Mouse (Mus musculus) hindbrain, embryonic 14.5 days (tissue): ENCODE results near the gene Coa3. TPM values are rescaled to one million over a fixed set of nuclear protein-coding genes. Genes with fewer than 3 reads are reported as not detected.

Experiments
- ATAC-seq: fragments of 200-750 bp; cut with Nextera tagmentation; 2 replicates; pipeline ENCODE4 v1.8.0; 2017; ENCODE audit warnings: moderate number of reproducible peaks, mild to moderate bottlenecking, moderate TSS enrichment, moderate library complexity; ENCODE audit not compliant: low FRiP score
- DNase-seq: peaks from one replicate; pipeline ENCODE4 v3.0.0-alpha.2; 2015; ENCODE audit warnings: low spot score
- H3K27ac ChIP-seq: fragments of 300-500 bp; sonication (generic); 2 replicates; pipeline ENCODE4 v1.5.1; 2014; ENCODE audit warnings: mild to moderate bottlenecking, moderate library complexity
- H3K27me3 ChIP-seq: fragments of 300-500 bp; sonication (generic); 2 replicates; pipeline ENCODE4 v1.6.1; 2014; ENCODE audit warnings: mild to moderate bottlenecking, low read length, mixed read lengths; ENCODE audit not compliant: control insufficient read depth, insufficient read depth
- H3K36me3 ChIP-seq: fragments of 300-500 bp; sonication (generic); replicated peaks from 2 replicates; pipeline ENCODE4 v1.6.1; 2014; ENCODE audit not compliant: control insufficient read depth, insufficient read depth
- H3K4me1 ChIP-seq: fragments of 300-500 bp; sonication (generic); replicated peaks from 2 replicates; pipeline ENCODE4 v1.6.1; 2014; ENCODE audit warnings: antibody characterized with exemption, low read length, mixed read lengths; ENCODE audit not compliant: control insufficient read depth, insufficient read depth
- H3K4me2 ChIP-seq: fragments of 300-500 bp; sonication (generic); replicated peaks from 2 replicates; pipeline ENCODE4 v1.6.1; 2014; ENCODE audit warnings: mild to moderate bottlenecking, moderate library complexity
- H3K4me3 ChIP-seq: fragments of 300-500 bp; sonication (generic); replicated peaks from 2 replicates; pipeline ENCODE4 v1.5.1; 2014; ENCODE audit warnings: mild to moderate bottlenecking, low read length
- H3K9ac ChIP-seq: fragments of 300-500 bp; sonication (generic); 2 replicates; pipeline ENCODE4 v1.6.1; 2014
- H3K9me3 ChIP-seq: fragments of 300-500 bp; sonication (generic); 2 replicates; pipeline ENCODE4 v1.6.1; 2016; ENCODE audit warnings: low read length; ENCODE audit not compliant: control insufficient read depth
- WGBS: fragments of 180-500 bp; shearing (Covaris S2); extraction: QIAGEN DNeasy Blood & Tissue Kit; methylation state at CpG from one replicate; pipeline ENCODE4 v1.1.7; 2014; 5-methylcytosine and 5-hydroxymethylcytosine counted together
- polyA plus RNA-seq: library from polyadenylated mRNA; unstranded; fragments of >200 nt; fragmentation: Nextera tagmentation; extraction: Ambion mirVana; gene quantifications from 2 replicates; pipeline ENCODE4 v1.2.1, GENCODE M21; 2014

The Coa3 gene
- polyA plus RNA-seq, 1 experiment from 2014 or later, result 256 TPM

DNA sequence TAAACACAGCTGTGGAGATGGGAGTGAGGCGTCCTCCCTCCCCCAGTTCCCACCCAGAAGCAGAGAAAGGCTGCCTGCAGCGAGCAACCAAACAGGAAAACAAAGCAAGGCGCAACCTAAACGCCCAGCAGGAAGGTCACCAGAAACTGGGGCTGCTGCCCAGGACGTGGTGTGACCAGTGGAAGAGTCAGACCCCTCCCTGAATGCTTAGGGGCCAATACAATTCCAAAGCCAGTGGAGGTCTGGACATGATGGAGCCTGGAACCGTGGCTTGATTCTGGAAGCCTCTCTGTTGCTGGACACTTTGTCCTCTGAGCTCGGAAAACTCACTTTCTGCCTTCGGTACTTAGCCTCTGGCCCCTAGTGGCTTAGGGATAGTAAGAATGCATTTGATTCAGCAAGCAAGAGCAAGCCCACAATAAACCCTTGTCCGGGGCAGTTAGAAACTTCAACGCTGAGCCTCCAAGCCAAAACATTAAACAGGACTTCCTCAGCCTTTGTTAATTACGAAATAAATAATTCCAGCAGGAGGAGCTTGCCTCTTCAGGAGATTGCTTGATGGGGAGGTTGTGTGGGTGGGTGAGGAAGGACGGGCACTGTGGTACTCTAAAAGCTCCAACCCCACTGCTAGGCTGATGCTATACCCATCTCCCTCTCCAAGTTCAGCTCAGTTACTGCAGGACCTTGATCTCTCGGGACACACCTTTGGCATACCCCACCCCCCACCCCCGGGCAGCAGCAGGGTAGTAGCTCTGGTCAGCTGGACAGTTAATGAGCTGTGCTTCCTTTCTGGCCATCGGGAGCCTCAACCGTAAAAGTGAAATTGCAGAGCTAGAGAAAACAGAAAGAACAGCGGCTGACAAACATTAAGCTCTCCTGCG is 47.7 kb downstream of the Coa3 start:
- 17% methylated on average over 18 of the region's 18 CpGs for WGBS
- H3K27ac ChIP-seq, result peak overlapping the region; percentile 72
- ATAC-seq (no peak; the same call in 1 of the 2 replicates), DNase-seq (no peak)
- H3K4me3 ChIP-seq, result 0 out of 2 replicates have a peak overlapping the region, but pooled peaks have one; percentile 1
- no peaks in the 10 kb centered on the region for H3K9me3 ChIP-seq
- H3K27me3 ChIP-seq, result no peaks in the 10 kb centered on the region
- no peaks in the 10 kb centered on the region for H3K36me3 ChIP-seq
- peak overlapping the region; percentile 23 for H3K4me2 ChIP-seq
- no peak overlapping the region for H3K9ac ChIP-seq
- H3K4me1 ChIP-seq, result no peaks in the 10 kb centered on the region

DNA sequence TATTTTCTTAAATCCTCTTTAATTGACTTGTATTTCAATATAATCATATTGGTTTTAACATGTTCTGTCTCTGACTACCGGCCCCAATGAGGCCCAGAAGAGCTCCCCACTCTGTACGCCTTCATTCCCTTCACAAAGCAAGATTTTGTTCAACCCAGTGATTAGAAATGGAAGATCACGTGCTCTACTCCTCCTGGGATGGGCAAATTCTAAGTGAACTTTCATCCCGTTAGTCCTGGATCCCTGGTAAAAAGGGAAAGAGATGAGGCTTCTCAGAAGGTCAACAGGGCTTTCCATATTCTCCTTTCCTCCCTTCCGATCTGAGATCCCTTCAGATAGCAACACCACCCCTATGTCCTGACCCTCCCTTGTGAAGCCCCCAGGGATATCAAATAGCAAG is 48.4 kb downstream of the Coa3 start:
- Histone ChIP-seq H3K4me1 (0 out of 2 replicates have a peak, but pooled peaks cover 3% of the 10 kb centered on the region), H3K9me3 (no peaks in the 10 kb centered on the region), H3K36me3 (no peaks in the 10 kb centered on the region), H3K27ac (peak overlapping the region; percentile 72), H3K27me3 (no peaks in the 10 kb centered on the region), H3K9ac (no peak overlapping the region), H3K4me2 (0 out of 2 replicates have a peak overlapping the region, but pooled peaks have one; percentile 10), H3K4me3 (no peak overlapping the region)
- no peak for DNase-seq
- WGBS, result 13% methylated on average over 5 of the region's 5 CpGs
- no peak for ATAC-seq

DNA sequence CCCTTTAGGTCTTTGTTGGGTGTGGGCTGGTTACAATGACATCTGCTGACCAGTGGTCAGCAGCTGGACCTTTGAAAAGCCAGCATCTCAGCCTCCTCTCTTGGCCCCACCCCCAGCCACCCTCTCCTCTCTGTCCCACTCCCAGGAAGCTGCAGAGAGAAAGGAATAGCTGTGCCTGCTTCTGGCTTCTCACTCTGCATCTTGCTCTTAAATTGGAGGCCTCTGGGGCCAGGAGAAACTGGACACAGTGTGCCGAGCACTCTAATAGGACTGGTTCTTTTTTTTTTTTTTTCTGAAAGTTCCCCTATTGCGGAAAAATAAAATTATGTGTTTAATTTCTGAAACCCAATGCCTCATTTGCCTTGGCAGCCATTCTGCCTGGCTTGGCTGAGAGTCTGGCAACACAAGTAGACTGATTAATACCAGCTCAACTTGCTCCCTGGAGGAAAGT is 48.8 kb downstream of the Coa3 start:
- H3K4me2 ChIP-seq, result no peak overlapping the region
- H3K27ac ChIP-seq, result peak overlapping the region; percentile 72
- no peak for ATAC-seq
- no peaks in the 10 kb centered on the region for H3K36me3 ChIP-seq
- no peak for DNase-seq
- H3K4me3 ChIP-seq, result no peak overlapping the region
- 0 out of 2 replicates have a peak, but pooled peaks cover 8% of the 10 kb centered on the region for H3K4me1 ChIP-seq
- H3K9ac ChIP-seq, result no peak overlapping the region
- H3K27me3 ChIP-seq, result no peaks in the 10 kb centered on the region
- no peaks in the 10 kb centered on the region for H3K9me3 ChIP-seq
- WGBS, result 23% methylated on average over 2 of the region's 2 CpGs

DNA sequence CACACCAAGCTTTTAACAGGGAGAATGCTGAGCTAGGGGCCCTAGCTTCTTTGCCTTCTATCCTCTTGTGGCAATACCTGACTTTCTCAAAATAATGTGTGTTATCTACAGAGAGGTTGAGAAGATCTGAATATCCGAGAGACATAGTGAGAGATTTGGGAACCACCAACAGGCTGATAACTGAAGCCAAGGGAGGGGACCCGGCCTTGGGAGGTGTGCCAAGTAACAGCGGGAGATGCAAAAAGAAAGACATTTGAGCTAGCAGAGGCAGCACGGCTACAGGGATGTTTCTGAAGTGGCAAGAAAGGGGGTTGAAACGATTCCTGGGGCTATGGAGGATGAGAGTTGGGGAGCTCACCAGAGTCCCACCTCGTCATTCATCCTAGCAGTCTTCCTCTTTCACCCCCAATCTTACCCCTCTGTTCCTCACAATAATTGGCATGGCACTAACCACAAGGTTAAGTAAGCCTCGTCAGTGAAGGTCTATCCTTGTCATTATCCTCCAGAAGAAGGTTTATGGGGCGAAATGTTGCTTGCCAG is 49.5 kb downstream of the Coa3 start:
- Histone ChIP-seq H3K27ac (0 out of 2 replicates have a peak overlapping the region, but pooled peaks have one; percentile 72), H3K36me3 (no peaks in the 10 kb centered on the region), H3K27me3 (no peaks in the 10 kb centered on the region), H3K4me3 (no peak overlapping the region), H3K4me1 (0 out of 2 replicates have a peak, but pooled peaks cover 8% of the 10 kb centered on the region), H3K9me3 (no peaks in the 10 kb centered on the region), H3K9ac (no peak overlapping the region), H3K4me2 (no peak overlapping the region)
- ATAC-seq (no peak), DNase-seq (no peak)
- 18% methylated on average over 8 of the region's 8 CpGs for WGBS

Other genes with a start within 250 kb of the Coa3 start
- gene Naglu, start 209.1 kb downstream of the Coa3 start, polyA plus RNA-seq, result 10.2 and 11.3 TPM in 2 replicates
- gene Hsd17b1, start 200.7 kb downstream of the Coa3 start, polyA plus RNA-seq, result 0.31 TPM in 1 of 2 replicates, not detected in the other
- 37.2 and 45.3 TPM in 2 replicates for gene Coasy, start 196.5 kb downstream of the Coa3 start, polyA plus RNA-seq
- gene Mlx, start 191.8 kb downstream of the Coa3 start, polyA plus RNA-seq, result 84.0 and 86.6 TPM in 2 replicates
- 16.4 and 20.7 TPM in 2 replicates for gene Psmc3ip, start 183.7 kb downstream of the Coa3 start, polyA plus RNA-seq
- gene Retreg3, start 159.2 kb downstream of the Coa3 start, polyA plus RNA-seq, result 13.0 and 14.2 TPM in 2 replicates
- gene Tubg1, start 159.2 kb downstream of the Coa3 start, polyA plus RNA-seq, result 64.0 and 64.1 TPM in 2 replicates
- 48.6 and 50.6 TPM in 2 replicates for gene Tubg2, start 123.2 kb downstream of the Coa3 start, polyA plus RNA-seq
- 6.0 and 6.5 TPM in 2 replicates for gene Cntnap1, start 108.6 kb downstream of the Coa3 start, polyA plus RNA-seq
- gene Plekhh3, start 107.8 kb downstream of the Coa3 start, polyA plus RNA-seq, result 7.7 and 9.5 TPM in 2 replicates
- 0.23 and 0.25 TPM in 2 replicates for gene Ccr10, start 103.7 kb downstream of the Coa3 start, polyA plus RNA-seq
- gene Ezh1, start 52.7 kb downstream of the Coa3 start, polyA plus RNA-seq, result 26.9 and 37.2 TPM in 2 replicates
- gene Ramp2, start 33.1 kb downstream of the Coa3 start, polyA plus RNA-seq, result 102 and 117 TPM in 2 replicates
- 122 and 133 TPM in 2 replicates for gene Vps25, start 25.4 kb downstream of the Coa3 start, polyA plus RNA-seq
- gene Wnk4, start 18.5 kb downstream of the Coa3 start, polyA plus RNA-seq, result 5.3 and 6.0 TPM in 2 replicates
- gene Cntd1, start 102 bp downstream of the Coa3 start, polyA plus RNA-seq, result 0.42 and 0.91 TPM in 2 replicates
- gene Becn1, start 23.2 kb upstream of the Coa3 start, polyA plus RNA-seq, result 172 and 176 TPM in 2 replicates
- 89.7 and 97.3 TPM in 2 replicates for gene Psme3, start 37.1 kb upstream of the Coa3 start, polyA plus RNA-seq
- 1.3 and 1.6 TPM in 2 replicates for gene Aoc2, start 45.9 kb upstream of the Coa3 start, polyA plus RNA-seq
- 0.21 and 0.28 TPM in 2 replicates for gene Aoc3, start 51.5 kb upstream of the Coa3 start, polyA plus RNA-seq
- gene G6pc, start 88.4 kb upstream of the Coa3 start, polyA plus RNA-seq, result not detected in 2 replicates
- 82.4 and 85.3 TPM in 2 replicates for gene Aarsd1, start 138.5 kb upstream of the Coa3 start, polyA plus RNA-seq
- gene Gm27029, start 145.7 kb upstream of the Coa3 start, polyA plus RNA-seq, result 7.3 and 8.8 TPM in 2 replicates
- gene Rundc1, start 146.0 kb upstream of the Coa3 start, polyA plus RNA-seq, result 23.1 and 24.1 TPM in 2 replicates
- 1.9 and 2.2 TPM in 2 replicates for gene Ptges3l, start 146.2 kb upstream of the Coa3 start, polyA plus RNA-seq
- gene Rpl27, start 163.2 kb upstream of the Coa3 start, polyA plus RNA-seq, result 248 and 297 TPM in 2 replicates
- gene Ifi35, start 169.3 kb upstream of the Coa3 start, polyA plus RNA-seq, result 2.6 and 5.4 TPM in 2 replicates
- 51.0 and 52.5 TPM in 2 replicates for gene Rnd2, start 185.9 kb upstream of the Coa3 start, polyA plus RNA-seq
- 99.9 and 117 TPM in 2 replicates for gene Vat1, start 187.1 kb upstream of the Coa3 start, polyA plus RNA-seq